Mouse (Mus musculus) cerebellum, adult 2 months (tissue): ENCODE measurements around the gene Eif4h. TPM values are rescaled to one million over a fixed set of nuclear protein-coding genes. Genes with fewer than 3 reads are reported as not detected.
A peak's percentile ranks its signal among the peaks of the same experiment; 100 is the strongest.

Experiments
- DNase-seq, 2 experiments: peaks; one replicate each; pipeline ENCODE4 v3.0.0; 2021
- H3K27ac ChIP-seq: fragments of 200-500 bp; 2 replicates; pipeline ENCODE4 v1.5.1; 2012; ENCODE audit warnings: low read length, control low read depth, inconsistent platforms; ENCODE audit not compliant: insufficient read depth
- H3K27me3 ChIP-seq: fragments of 200-500 bp; 2 replicates; pipeline ENCODE4 v1.6.1; 2012; ENCODE audit warnings: inconsistent platforms, mild to moderate bottlenecking, low read length, moderate library complexity; ENCODE audit not compliant: control insufficient read depth, insufficient read depth
- H3K4me1 ChIP-seq: fragments of 200-500 bp; 2 replicates; pipeline ENCODE4 v1.6.1; 2011; ENCODE audit warnings: low read length; ENCODE audit not compliant: control insufficient read depth, insufficient read depth
- H3K4me3 ChIP-seq: fragments of 200-500 bp; replicated peaks from 2 replicates; pipeline ENCODE3; 2011; ENCODE audit warnings: mild to moderate bottlenecking, low read depth, low read length, control low read depth; ENCODE audit not compliant: insufficient read depth
- CTCF ChIP-seq: fragments of 200-500 bp; IDR thresholded peaks from 2 replicates; pipeline ENCODE4 v1.5.1; 2011; ENCODE audit warnings: low read depth, mild to moderate bottlenecking, control low read depth, low read length, moderate library complexity, borderline replicate concordance; ENCODE audit not compliant: insufficient read depth
- POLR2A ChIP-seq: fragments of 200-500 bp; IDR thresholded peaks from 2 replicates; pipeline ENCODE4 v1.6.1; 2011; ENCODE audit warnings: low read length, control low read depth, borderline replicate concordance; ENCODE audit not compliant: insufficient read depth
- WGBS: fragments of 180-500 bp; shearing (Covaris S2); methylation state at CpG from one replicate; pipeline ENCODE4 v1.1.7; 2018; 5-methylcytosine and 5-hydroxymethylcytosine counted together
- polyA plus RNA-seq: library from polyadenylated mRNA; depleted of rRNA; stranded (reverse); fragments of >200 nt; gene quantifications from 2 replicates; pipeline ENCODE4 v1.2.3, GENCODE M21; 2012

Gene Eif4h
- polyA plus RNA-seq, 1 experiment = 379 TPM

- Histone ChIP-seq H3K4me1 (peaks cover 13% of the 10 kb centered on the region), H3K27ac (no peak overlapping the region), H3K27me3 (no peaks in the 10 kb centered on the region), H3K4me3 (no peak overlapping the region)
- TF ChIP-seq POLR2A (no peak), CTCF (no peak)
- DNase-seq = no peak
- 56% methylated on average over 4 of the region's 4 CpGs for WGBS
Measured at GRCm38 (mm10) chr5:134629508-134629907, 9.8 kb downstream of the Eif4h start.

GRCm38 (mm10) chr5:134622069-134622468 is 17.2 kb downstream of the Eif4h start:
- no peak overlapping the region for H3K27ac ChIP-seq
- H3K4me3 ChIP-seq = no peak overlapping the region
- 4% methylated on average over 2 of the region's 2 CpGs for WGBS
- DNase-seq = peak in 1 of 2 experiments; percentile 55
- TF ChIP-seq CTCF (no peak), POLR2A (no peak)
- no peaks in the 10 kb centered on the region for H3K27me3 ChIP-seq
- H3K4me1 ChIP-seq = peaks cover 13% of the 10 kb centered on the region

DNA sequence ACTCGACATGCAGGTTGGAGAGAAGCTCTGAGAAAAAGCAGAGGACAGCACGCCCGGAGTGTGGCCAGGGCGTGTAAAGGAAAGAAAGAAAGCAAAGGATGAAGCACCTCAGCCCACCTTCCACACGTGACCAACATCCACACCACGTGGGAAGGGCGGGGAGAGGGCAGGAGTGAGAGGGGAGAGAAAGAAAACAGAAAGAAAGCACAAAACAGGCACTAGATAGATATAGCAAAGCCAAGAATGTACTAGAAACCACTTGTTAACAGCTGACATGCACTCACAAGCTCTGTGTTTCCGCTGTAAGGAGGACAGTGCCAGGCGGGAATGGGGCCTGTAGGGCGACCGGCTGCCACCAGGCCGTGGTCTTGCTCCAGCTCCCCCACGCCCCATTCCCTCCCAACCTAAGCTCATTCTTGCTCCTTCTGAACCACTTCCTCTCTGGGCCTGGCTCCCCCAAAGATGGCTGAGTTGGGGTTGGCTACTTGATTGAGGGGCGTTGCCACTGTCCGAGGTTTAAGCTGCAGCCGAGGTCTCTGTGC is 18.1 kb downstream of the Eif4h start:
- no peak for TF ChIP-seq CTCF
- no peak for TF ChIP-seq POLR2A
- H3K4me3 ChIP-seq = no peak overlapping the region
- H3K27ac ChIP-seq = peak overlapping the region; percentile 7
- 79% methylated on average over 16 of the region's 16 CpGs for WGBS
- DNase-seq = no peak
- peaks cover 13% of the 10 kb centered on the region for H3K4me1 ChIP-seq
- no peaks in the 10 kb centered on the region for H3K27me3 ChIP-seq

- Histone ChIP-seq H3K27ac (peak overlapping the region; percentile 7; the same call in 1 of the 2 replicates), H3K4me3 (no peak overlapping the region), H3K27me3 (no peaks in the 10 kb centered on the region), H3K4me1 (peaks cover 13% of the 10 kb centered on the region)
- WGBS = 82% methylated on average over 9 of the region's 9 CpGs
- TF ChIP-seq CTCF = no peak
- no peak for TF ChIP-seq POLR2A
- DNase-seq = no peak
Measured at GRCm38 (mm10) chr5:134620457-134620856, 18.8 kb downstream of the Eif4h start.

- Histone ChIP-seq H3K27me3 (no peaks in the 10 kb centered on the region), H3K4me1 (peaks cover 3% of the 10 kb centered on the region; the same call in 1 of the 2 replicates), H3K4me3 (no peak overlapping the region), H3K27ac (no peak overlapping the region)
- DNase-seq = peak; percentile 41 to 55
- no peak for TF ChIP-seq POLR2A
- peak; percentile 86 for TF ChIP-seq CTCF
- 66% methylated on average over 3 of the region's 3 CpGs for WGBS
Measured at GRCm38 (mm10) chr5:134617071-134617470, 22.2 kb downstream of the Eif4h start.

DNA sequence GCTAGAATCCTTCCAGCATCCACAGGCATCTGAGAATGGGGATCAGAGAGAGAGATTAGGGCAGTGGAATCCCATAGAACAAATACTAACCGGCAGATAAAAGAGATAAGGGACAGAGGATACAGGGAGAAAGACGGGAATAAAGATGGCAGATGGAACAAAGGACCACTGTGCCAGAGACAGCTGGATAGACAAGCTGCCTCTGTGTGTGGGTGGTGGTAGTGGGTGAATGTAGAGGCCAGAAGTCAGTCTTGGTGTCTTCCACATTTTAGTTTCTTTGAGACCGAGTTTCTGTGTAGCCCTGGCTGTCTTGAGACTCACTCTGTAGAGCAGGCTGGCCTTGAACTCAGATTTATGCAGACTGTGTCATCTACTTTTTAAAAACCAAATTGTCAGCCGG is 23.5 kb downstream of the Eif4h start:
- no peaks in the 10 kb centered on the region for H3K27me3 ChIP-seq
- no peak overlapping the region for H3K4me3 ChIP-seq
- TF ChIP-seq CTCF (no peak), POLR2A (no peak)
- no peak for DNase-seq
- H3K27ac ChIP-seq = no peak overlapping the region
- no peaks in the 10 kb centered on the region for H3K4me1 ChIP-seq
- WGBS = 57% methylated on average over 4 of the region's 4 CpGs

DNA sequence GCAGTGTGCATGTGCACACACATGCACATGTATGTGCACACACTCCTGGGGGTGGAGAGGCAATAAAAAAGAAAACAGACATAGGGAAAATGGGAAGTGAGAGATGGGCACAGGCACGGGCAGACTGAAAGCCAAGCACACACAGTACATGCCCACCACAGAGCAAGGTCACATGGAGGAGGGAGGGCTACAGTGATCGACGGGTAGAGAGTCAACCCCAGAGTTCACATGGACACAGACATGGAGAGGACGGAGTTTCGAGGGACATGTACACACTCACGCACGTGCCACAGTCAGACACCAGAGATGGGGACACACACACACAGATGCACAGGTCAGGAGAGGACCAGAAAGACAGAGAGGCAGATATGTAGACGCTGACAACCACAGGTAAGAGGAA is 23.9 kb downstream of the Eif4h start:
- 75% methylated on average over 8 of the region's 8 CpGs for WGBS
- no peaks in the 10 kb centered on the region for H3K27me3 ChIP-seq
- TF ChIP-seq POLR2A (no peak), CTCF (no peak)
- H3K27ac ChIP-seq = no peak overlapping the region
- no peak for DNase-seq
- H3K4me1 ChIP-seq = no peaks in the 10 kb centered on the region
- H3K4me3 ChIP-seq = no peak overlapping the region

DNA sequence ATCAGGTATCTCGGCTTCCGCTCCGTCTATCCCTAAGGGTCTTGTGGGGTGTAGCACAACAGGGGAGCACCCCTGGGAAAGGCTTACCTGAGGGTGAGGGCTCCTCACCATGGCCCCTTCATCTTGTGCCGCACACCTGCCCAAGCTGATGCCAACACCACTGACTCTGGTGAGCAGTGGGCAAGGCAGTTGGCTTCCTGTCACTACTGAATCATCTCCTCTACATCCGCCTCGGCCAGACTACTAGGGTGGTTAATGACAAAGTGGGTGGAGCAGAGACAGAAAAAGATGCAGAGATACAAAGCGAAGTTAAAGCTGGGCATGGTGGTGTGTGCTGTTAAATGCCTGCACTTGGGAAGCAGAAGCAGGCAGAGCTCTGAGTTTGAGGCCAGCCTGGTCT is 24.5 kb downstream of the Eif4h start, which contains the start of gene Lat2:
Gene Lat2, minus strand, starts transcription at position 224 of the 400 bp plus-strand sequence.
- DNase-seq = no peak

More for the DNA sequence above, 24.5 kb downstream of the Eif4h start, which contains the start of gene Lat2:
- 84% methylated on average over 7 of the region's 7 CpGs for WGBS
- Histone ChIP-seq H3K27ac (no peak within 1 kb of the TSS), H3K27me3 (no peaks in the 10 kb centered on the region), H3K4me1 (no peaks in the 10 kb centered on the region), H3K4me3 (no peak within 1 kb of the TSS)
- TF ChIP-seq POLR2A (no peak), CTCF (no peak)
